Mouse (Mus musculus): Measurements from ENCODE around the gene Stam2. TPM values are rescaled to one million over a fixed set of nuclear protein-coding genes. Genes with fewer than 3 reads are reported as not detected.
A peak's percentile ranks its signal among the peaks of the same experiment; 100 is the strongest.

The Stam2 gene
- total RNA-seq, 2 experiments from 2014 or later, result 21.7 to 26.3 TPM

GRCm38 (mm10) chr2:52732001-52732400, 10.1 kb downstream of the Stam2 start:
- DNase-seq (ENCODE audit: low spot score in 2 of 2), result no peak

- DNase-seq (ENCODE audit: low spot score in 2 of 2), result no peak
These were observed 11.2 kb downstream of the Stam2 start for GRCm38 (mm10) chr2:52730891-52731290.

- peak in 1 of 2 experiments; percentile 20 for DNase-seq (ENCODE audit: low spot score in 2 of 2)
These were observed 21.7 kb downstream of the Stam2 start for GRCm38 (mm10) chr2:52720231-52721025.

GRCm38 (mm10) chr2:52717076-52717475, 25.0 kb downstream of the Stam2 start:
- no peak for DNase-seq (ENCODE audit: low spot score in 2 of 2)

GRCm38 (mm10) chr2:52715538-52715937, 26.5 kb downstream of the Stam2 start:
- peak in 1 of 2 experiments; percentile 25 for DNase-seq (ENCODE audit: low spot score in 2 of 2)

GRCm38 (mm10) chr2:52714111-52714510, 28.0 kb downstream of the Stam2 start:
- DNase-seq (ENCODE audit: low spot score in 2 of 2), result no peak

GRCm38 (mm10) chr2:52710804-52711203, 31.3 kb downstream of the Stam2 start:
- DNase-seq (ENCODE audit: low spot score in 2 of 2), result no peak

- DNase-seq (ENCODE audit: low spot score in 2 of 2), result no peak
These were observed 32.7 kb downstream of the Stam2 start for GRCm38 (mm10) chr2:52709417-52709816.

- no peak for DNase-seq (ENCODE audit: low spot score in 2 of 2)
These were observed 40.6 kb downstream of the Stam2 start for GRCm38 (mm10) chr2:52701368-52702036.

- DNase-seq (ENCODE audit: low spot score in 2 of 2), result no peak
These were observed 41.7 kb downstream of the Stam2 start for GRCm38 (mm10) chr2:52700352-52700751.

GRCm38 (mm10) chr2:52694604-52695003, 47.5 kb downstream of the Stam2 start:
- no peak for DNase-seq (ENCODE audit: low spot score in 2 of 2)

GRCm38 (mm10) chr2:52691745-52692144, 50.3 kb downstream of the Stam2 start:
- DNase-seq (ENCODE audit: low spot score in 2 of 2), result no peak

- DNase-seq (ENCODE audit: low spot score in 2 of 2), result no peak
These were observed 55.5 kb downstream of the Stam2 start for GRCm38 (mm10) chr2:52686601-52687000.

- DNase-seq (ENCODE audit: low spot score in 2 of 2), result no peak
These were observed 64.5 kb downstream of the Stam2 start for GRCm38 (mm10) chr2:52677589-52677988.

- DNase-seq (ENCODE audit: low spot score in 2 of 2), result no peak
These were observed 65.2 kb downstream of the Stam2 start for GRCm38 (mm10) chr2:52676913-52677303.

- peak; percentile 52 to 53 for DNase-seq (ENCODE audit: low spot score in 2 of 2)
These were observed 65.8 kb downstream of the Stam2 start, which contains the start of gene Cacnb4 for GRCm38 (mm10) chr2:52676023-52676912. Gene Cacnb4 (minus strand): TSS chr2:52676831.

GRCm38 (mm10) chr2:52675278-52675987, 66.6 kb downstream of the Stam2 start:
- DNase-seq (ENCODE audit: low spot score in 2 of 2), result no peak

- peak in 1 of 2 experiments; percentile 22 for DNase-seq (ENCODE audit: low spot score in 2 of 2)
These were observed 67.2 kb downstream of the Stam2 start for GRCm38 (mm10) chr2:52674886-52675277.

GRCm38 (mm10) chr2:52673172-52673571, 68.9 kb downstream of the Stam2 start:
- no peak for DNase-seq (ENCODE audit: low spot score in 2 of 2)

- peak in 1 of 2 experiments; percentile 51 for DNase-seq (ENCODE audit: low spot score in 2 of 2)
These were observed 71.3 kb downstream of the Stam2 start for GRCm38 (mm10) chr2:52670733-52671132.

GRCm38 (mm10) chr2:52668480-52668879, 73.6 kb downstream of the Stam2 start:
- no peak for DNase-seq (ENCODE audit: low spot score in 2 of 2)
